Mouse (Mus musculus) cortical plate, adult 2 months (tissue): ENCODE measurements around the gene B830017H08Rik. TPM values are rescaled to one million over a fixed set of nuclear protein-coding genes. Genes with fewer than 3 reads are reported as not detected.
A peak's percentile ranks its signal among the peaks of the same experiment; 100 is the strongest.

Experiments
- H3K27ac ChIP-seq: fragments of 200-500 bp; 2 replicates; pipeline ENCODE4 v1.5.1; 2012; ENCODE audit warnings: low read length, control low read depth, inconsistent platforms; ENCODE audit not compliant: insufficient read depth
- H3K4me1 ChIP-seq: fragments of 200-500 bp; 2 replicates; pipeline ENCODE4 v1.6.1; 2011; ENCODE audit warnings: low read length; ENCODE audit not compliant: control insufficient read depth, insufficient read depth
- H3K4me3 ChIP-seq: fragments of 200-500 bp; 2 replicates; pipeline ENCODE4 v1.5.1; 2011; ENCODE audit warnings: mild to moderate bottlenecking, low read length, control low read depth; ENCODE audit not compliant: insufficient read depth
- CTCF ChIP-seq: fragments of 200-500 bp; IDR thresholded peaks from 2 replicates; pipeline ENCODE4 v1.5.1; 2011; ENCODE audit warnings: mild to moderate bottlenecking, control low read depth, low read length; ENCODE audit not compliant: insufficient read depth; ENCODE audit errors: extremely low read depth
- POLR2A ChIP-seq: fragments of 200-500 bp; IDR thresholded peaks from 2 replicates; pipeline ENCODE4 v1.6.1; 2011; ENCODE audit warnings: mild to moderate bottlenecking, low read length, control low read depth; ENCODE audit not compliant: insufficient read depth; ENCODE audit errors: extremely low read depth
- polyA plus RNA-seq: library from polyadenylated mRNA; depleted of rRNA; stranded (reverse); fragments of >200 nt; gene quantifications from 2 replicates; pipeline ENCODE4 v1.2.3, GENCODE M21; 2012

The B830017H08Rik gene
- polyA plus RNA-seq, 1 experiment, result 5.3 TPM

DNA sequence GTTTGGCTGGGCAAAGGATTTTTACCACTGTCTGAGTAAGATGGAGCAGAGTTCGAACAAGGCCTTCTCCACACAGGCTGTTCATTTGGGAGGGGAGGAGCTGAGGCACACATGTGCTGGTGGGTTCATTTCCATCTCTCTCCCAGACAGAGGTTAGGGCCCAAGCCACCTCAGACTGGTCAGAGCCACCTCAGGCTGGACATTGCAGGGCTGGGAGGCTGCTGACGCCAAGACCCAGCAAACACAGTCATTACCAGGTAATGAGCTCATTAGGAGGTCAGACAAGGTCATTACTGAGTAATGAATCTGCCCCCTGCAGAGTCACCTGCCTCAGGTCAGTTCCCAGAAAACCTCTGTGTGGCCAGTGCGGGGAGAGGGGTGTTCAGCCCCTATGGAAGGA lies 4.1 kb upstream of the B830017H08Rik start:
- TF ChIP-seq POLR2A, result no peak
- no peak for TF ChIP-seq CTCF
- Histone ChIP-seq H3K4me1 (peaks cover 2% of the 10 kb centered on the region; the same call in 1 of the 2 replicates), H3K27ac (no peak overlapping the region)

DNA sequence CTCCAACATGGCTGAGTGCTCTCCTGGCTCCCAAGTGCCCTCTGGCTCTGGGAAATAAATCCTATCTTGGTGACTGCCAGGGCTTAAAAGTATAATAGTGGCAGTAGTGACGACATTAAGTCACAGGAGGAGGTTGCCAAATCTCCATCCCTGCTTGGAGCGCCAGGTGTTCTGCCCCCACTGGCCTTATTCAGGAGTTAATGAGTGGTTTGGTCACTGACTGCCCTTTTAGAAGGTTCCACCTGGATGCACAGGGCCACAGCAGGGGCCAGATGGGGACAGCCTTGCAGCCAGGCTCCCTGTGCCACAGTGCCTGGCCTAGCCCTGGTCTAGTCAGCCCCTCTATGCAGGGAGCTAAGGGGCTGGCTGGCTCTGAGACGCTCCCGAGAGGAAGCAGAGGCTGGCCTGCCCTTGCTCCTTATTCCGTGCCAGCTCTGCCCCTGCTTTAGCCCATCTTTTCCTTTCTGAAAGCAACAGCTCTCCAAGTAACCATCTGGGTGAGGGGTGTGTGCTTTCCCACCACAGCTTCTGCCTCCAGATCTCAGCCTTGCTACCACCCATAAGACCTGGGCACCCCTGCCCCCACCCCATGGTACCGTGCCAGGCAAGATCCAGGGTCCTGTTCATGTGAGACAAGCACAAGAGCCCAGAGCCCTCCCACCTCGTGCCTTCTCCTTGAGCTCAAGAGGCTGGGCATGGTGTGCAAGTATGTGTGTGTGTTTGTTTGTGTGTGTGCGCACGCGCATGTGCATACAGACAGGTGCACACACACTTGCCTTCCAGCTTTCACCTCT lies 2.3 kb upstream of the B830017H08Rik start:
- TF ChIP-seq CTCF (no peak), POLR2A (no peak)
- Histone ChIP-seq H3K4me3 (no peak overlapping the region), H3K27ac (no peak overlapping the region), H3K4me1 (peaks cover 4% of the 10 kb centered on the region; the same call in 1 of the 2 replicates)

More for the DNA sequence above, 4.1 kb upstream of the B830017H08Rik start:
- no peak overlapping the region for H3K4me3 ChIP-seq

DNA sequence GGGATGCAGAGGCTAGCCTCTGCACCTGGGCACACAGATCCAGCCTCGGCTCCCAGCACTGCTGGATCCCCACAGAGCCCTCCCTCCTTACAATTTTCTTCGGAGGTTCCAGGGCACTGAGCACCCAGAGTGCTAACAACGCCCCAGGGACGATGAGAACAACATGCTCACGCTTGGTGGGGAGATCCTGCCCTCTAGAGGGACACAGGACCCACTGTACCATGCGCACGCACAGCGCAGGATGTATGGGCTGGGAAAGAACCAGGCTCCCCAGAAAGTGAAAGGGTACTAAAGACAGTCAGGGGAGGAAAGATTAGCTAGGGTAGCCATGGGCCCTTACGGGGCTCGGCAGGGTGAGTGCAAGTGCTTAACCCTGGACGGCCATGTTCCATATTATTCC lies 1.1 kb upstream of the B830017H08Rik start:
- Histone ChIP-seq H3K27ac (no peak overlapping the region), H3K4me3 (no peak overlapping the region), H3K4me1 (peaks cover 4% of the 10 kb centered on the region)
- TF ChIP-seq POLR2A (no peak), CTCF (no peak)

DNA sequence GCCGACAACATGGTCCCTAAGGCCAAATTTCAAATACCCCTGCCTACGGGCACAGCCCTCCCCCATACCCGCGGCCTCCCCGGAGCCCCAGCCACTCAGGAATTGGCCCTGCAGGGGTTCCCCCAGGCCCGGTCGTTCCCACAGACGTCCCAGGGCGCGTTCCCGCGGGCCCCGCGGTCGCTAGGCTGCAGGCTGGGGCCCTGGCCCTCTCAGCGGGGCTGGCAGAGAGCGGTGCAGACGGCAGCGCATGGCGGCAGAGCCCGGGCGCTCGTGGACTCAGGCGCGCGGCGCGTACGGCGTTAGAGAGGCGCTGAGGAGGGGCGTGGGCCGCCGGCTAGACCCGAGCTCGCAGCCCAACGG lies 380 bp downstream of the B830017H08Rik start:
- TF ChIP-seq CTCF (no peak), POLR2A (no peak)
- Histone ChIP-seq H3K4me1 (peaks cover 4% of the 10 kb centered on the region), H3K4me3 (peak overlapping the region; percentile 39), H3K27ac (peak overlapping the region; percentile 47)

DNA sequence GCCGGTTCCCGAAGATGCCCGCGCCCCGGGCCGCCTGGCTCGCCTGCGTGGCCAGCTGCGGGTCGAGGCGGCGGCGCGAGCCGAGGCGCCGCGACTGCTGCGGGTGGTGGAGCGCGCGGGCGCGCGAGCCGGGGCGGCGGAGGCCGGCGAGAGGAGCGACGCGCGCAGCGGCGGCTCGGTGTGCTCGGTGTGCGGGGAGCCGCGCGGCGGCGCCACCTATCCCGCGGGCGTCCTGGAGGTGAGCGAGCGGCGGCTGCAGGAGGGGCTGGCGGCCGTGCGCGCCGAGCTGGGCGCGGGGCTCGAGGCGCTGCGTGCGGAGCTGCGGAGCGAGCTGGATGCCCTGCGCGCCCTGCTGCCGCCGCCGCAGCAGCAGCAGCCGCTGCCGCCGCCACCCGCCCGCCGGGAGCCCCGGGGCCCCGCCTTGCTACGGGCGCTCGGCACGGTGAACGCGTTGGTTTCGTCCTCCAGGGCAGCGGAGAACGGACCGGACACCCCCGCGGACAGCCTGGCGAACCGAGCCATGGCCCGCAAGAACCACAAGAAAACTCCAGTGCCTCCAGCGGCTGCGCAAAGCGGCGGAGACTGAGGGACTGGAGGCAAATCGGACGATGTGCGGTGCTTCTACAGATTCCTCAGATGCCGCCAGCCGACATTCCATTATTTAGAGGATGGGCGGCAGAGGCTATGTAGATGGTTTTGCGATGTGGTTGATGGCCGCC lies 919 bp downstream of the B830017H08Rik start:
- H3K4me3 ChIP-seq, result peak overlapping the region; percentile 39
- H3K4me1 ChIP-seq, result peaks cover 4% of the 10 kb centered on the region
- H3K27ac ChIP-seq, result peak overlapping the region; percentile 47
- TF ChIP-seq CTCF (no peak), POLR2A (peak; percentile 8; the same call in 1 of the 2 replicates)

DNA sequence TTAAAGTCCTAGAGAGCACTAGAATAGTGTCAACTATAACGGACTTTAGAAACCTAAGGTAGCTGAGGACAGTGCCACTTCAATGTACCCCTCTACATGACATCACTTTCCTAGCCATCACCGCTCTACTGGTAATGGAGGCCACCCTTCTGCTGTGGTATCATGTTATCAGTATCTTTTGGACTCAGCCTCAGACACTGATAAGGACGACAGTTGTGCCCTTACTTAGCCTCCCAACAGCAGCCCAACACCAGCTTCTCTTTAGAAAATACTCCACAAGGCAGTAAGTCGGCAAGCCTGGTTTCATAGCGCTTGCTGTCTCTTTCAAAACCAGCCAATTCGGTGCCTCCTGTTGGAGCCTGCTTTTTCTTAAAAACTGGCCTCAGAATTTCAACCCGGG lies 1.6 kb downstream of the B830017H08Rik start:
- no peak for TF ChIP-seq CTCF
- no peak for TF ChIP-seq POLR2A

DNA sequence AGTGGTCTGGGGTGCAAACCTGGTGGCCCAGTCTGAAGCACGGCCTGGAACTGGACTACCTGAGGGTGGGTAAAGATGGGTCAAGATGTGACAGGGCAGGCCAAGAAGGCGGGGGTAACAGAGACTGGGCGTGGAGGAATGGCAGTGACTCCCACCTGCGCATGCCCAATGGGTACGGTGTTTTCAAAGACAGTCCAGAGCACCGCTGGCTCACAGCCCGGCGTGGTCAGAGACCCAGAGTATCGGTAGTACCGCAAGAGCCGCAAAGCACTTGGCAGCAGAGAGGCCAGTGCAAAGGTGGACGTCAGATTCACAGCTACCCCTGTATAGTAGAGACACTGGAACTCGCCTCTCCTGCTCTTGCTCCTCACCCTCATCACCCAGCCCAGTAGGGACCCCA lies 2.6 kb downstream of the B830017H08Rik start:
- Histone ChIP-seq H3K4me3 (no peak overlapping the region), H3K4me1 (peaks cover 4% of the 10 kb centered on the region), H3K27ac (no peak overlapping the region)
- TF ChIP-seq CTCF (no peak), POLR2A (0 out of 2 replicates have a peak, but pooled peaks have one; percentile 6)

More for the DNA sequence above, 1.6 kb downstream of the B830017H08Rik start:
- no peak overlapping the region for H3K27ac ChIP-seq
- H3K4me3 ChIP-seq, result peak overlapping the region; percentile 39
- peaks cover 4% of the 10 kb centered on the region for H3K4me1 ChIP-seq

DNA sequence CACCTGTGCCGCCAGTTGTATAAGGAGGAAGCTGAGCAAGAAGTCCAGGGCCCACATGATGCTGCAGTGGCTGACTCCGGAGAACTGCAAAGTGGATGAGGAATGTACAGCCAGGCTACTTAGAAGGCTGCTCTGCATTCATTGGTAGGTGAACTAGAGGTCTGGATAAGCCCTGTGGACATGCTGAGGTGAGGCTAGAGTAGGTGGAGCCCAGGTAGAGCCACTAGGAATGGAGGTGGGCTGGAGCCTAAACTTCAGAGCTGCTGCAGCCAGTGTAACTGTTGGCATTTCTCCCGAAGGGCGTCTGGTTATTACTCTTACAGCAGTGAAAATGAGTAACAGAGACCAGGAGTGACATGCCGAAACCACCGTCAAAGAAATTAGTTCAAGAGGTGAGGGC lies 5.1 kb downstream of the B830017H08Rik start, which contains the start of gene Car15:
Car15 (minus strand) TSS at position 314 of the 400 bp plus-strand sequence.
- Histone ChIP-seq H3K4me3 (no peak within 1 kb of the TSS), H3K27ac (no peak within 1 kb of the TSS), H3K4me1 (peaks cover 2% of the 10 kb centered on the region)
- TF ChIP-seq POLR2A (no peak), CTCF (no peak)

DNA sequence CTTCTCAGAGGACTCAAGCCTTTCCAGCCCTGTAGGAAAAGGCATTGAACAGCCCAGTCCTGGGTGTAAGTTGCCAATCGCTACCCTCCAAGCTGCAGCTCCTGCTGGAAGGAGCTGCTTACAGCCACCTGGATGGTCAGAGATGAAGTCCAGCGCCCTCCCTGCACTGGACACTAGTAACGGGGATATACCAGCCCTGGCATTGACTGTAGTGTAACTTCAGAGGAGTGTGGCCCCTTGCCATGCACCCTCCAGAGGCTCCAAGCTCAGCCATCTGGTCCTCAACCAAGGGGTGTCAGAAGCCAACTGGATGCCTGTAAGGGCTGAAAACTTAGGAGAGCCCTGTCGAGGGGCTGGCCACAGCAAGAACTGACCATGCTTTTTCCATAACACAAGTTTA lies 7.1 kb downstream of the B830017H08Rik start:
- Histone ChIP-seq H3K4me1 (peaks cover 2% of the 10 kb centered on the region), H3K27ac (no peak overlapping the region)

DNA sequence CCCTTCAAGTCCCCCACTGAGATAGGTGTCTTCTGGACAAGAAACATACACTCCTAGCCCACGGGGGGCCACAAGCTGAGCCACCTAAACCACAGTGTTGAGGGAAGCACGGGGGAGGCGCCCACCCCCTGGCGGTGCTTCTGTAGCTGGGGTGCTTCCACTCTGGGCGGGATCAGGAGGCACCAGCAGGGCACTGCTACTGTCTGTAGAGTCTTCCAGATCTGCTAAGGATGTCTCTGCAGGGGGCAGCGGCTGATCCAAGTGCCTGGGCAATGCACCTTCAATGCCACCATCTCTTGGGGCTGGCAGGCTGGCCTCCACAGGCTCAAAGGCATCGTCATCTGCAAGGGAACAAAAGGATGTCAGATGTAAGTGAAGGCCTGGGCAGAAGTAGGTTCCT lies 9.5 kb downstream of the B830017H08Rik start:
- no peak overlapping the region for H3K4me3 ChIP-seq
- TF ChIP-seq POLR2A, result no peak

More for the DNA sequence above, 7.1 kb downstream of the B830017H08Rik start:
- no peak overlapping the region for H3K4me3 ChIP-seq
- no peak for TF ChIP-seq POLR2A
- TF ChIP-seq CTCF, result no peak

More for the DNA sequence above, 9.5 kb downstream of the B830017H08Rik start:
- H3K27ac ChIP-seq, result no peak overlapping the region
- H3K4me1 ChIP-seq, result no peaks in the 10 kb centered on the region
